Mouse (Mus musculus): ENCODE results near the gene Pip5k1b.
A peak's percentile ranks its signal among the peaks of the same experiment; 100 is the strongest.

The Pip5k1b gene

GRCm38 (mm10) chr19:24469216-24469615, 86.5 kb downstream of the Pip5k1b start:
- DNase-seq, result no peak

DNA sequence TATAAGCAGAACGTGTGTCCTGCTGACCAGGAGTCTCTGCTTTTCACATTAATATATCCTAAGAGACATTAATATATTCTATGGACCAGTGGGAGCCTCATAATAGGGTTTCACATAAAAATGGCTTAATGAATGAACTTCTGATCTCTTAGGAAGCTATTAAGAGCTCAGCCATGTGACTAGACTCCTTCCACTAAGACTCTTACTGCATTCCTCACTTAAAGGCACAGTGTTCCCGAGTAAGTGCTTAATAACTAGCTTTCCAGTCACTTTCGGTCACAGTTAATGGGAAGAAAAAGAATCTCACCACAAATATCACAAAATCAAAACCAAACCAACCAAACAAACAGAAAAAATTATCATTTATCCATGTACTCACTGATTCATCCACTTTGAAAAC, 87.1 kb downstream of the Pip5k1b start:
- no peak for DNase-seq

- DNase-seq, result no peak
Observed at GRCm38 (mm10) chr19:24463011-24463410, 92.7 kb downstream of the Pip5k1b start.

DNA sequence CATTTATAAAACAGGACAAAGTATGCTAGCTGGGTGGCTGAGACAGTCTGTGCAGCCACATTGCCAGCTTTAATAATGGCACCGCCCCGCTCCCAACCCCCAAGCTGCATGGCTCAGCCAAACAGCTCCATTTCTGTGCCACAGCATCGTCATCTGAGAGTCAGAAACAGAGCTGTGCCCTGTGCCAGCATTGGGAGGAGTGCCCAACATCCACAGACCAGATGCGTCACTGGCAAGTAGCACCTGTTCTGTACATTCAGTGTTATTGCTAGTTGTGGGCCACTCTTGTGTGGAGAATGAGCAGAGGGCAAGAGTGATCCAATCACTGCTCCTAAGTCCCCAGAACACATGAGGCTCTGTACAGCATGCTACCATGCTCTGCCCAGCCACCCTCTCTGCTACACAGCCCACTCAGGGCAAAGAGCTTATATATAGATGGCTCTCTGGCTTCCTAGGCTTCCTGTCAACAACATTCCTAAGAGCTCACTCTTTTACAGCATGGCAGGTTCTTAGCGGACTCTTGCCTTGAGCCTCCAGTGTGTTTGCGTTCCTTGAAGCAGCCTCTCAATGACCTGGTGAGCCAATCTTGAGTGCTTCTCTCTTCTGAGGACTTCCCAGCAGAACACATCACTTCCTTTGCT, 99.0 kb downstream of the Pip5k1b start:
- no peak for DNase-seq

DNA sequence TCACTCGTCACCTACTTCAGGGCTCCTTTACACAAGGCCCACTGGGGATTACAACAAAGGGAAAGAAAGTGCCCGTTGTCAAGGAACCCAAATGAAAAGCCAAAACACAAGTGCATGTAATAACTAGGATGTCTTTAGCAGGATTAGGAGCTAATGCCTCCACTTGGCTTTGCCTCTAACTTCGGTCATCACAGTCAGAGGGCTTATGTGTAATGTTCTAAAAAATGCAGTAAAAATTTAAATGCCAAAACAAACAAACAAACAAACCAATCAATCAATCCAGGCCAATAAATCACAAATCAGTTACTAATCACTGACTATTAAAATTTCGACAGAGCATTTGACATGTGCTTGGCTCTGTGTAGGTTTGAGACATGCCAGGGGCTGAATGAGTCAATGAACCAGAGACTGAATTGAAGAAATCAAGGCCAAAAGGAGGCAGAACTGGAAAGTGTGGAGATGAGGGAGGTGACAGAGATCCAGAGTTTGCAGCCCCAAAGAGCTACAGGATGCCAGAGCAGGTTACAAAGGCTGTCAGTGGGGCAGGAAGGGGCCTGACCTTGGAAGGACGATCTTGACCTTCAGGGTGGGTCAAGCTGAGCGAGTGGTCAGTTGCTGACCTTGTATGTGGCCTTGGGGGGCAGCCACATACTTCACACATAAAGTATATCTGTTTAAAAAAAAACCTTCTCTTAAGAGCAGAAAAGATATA, 100.3 kb downstream of the Pip5k1b start:
- DNase-seq, result no peak

- no peak for DNase-seq
Observed at GRCm38 (mm10) chr19:24454451-24454850, 101.2 kb downstream of the Pip5k1b start.

- no peak for DNase-seq
Observed at GRCm38 (mm10) chr19:24453379-24453778, 102.3 kb downstream of the Pip5k1b start.

GRCm38 (mm10) chr19:24452441-24452898, 103.2 kb downstream of the Pip5k1b start:
- no peak for DNase-seq

- no peak for DNase-seq
Observed at GRCm38 (mm10) chr19:24451626-24452025, 104.0 kb downstream of the Pip5k1b start.

DNA sequence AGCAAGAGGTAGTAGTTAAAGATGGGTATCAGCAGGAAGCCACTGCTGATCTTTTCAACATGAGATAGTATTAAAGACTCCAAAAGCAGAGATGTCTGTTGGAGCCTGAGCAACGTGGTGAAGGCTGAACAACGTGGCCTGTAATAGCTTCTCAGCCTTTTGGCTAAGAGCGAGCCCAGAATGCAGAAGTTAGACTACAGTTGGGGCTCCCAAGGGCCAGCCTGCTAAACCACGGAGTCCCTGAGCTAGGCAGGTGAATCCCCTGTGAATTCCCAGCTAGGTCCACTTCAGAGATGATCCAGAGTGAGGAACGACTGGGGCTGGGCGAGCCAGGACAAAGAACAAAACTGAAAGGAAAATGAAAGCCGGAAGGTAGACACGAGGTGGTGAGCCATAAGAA, 104.9 kb downstream of the Pip5k1b start:
- DNase-seq, result no peak

DNA sequence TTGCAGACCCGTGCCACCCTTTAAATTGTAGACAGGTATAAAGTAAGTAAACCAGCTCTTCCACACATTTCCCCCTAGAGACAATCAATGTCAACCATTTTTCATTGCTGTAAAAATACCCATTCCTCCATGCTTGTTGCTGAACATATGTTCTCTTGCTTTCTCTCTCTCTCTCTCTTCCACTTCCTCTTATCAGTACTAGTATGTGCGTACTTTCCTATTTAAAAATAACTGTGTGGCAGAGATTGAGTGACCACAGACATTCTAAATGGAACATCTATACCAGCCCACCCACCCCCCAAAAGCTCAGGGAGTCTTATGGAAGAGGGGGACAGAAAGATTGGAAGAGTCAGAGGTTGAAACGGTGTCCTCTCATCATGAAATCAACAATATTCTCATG, 111.3 kb downstream of the Pip5k1b start:
- no peak for DNase-seq

- DNase-seq, result no peak
Observed at GRCm38 (mm10) chr19:24439715-24440114, 116.0 kb downstream of the Pip5k1b start.

DNA sequence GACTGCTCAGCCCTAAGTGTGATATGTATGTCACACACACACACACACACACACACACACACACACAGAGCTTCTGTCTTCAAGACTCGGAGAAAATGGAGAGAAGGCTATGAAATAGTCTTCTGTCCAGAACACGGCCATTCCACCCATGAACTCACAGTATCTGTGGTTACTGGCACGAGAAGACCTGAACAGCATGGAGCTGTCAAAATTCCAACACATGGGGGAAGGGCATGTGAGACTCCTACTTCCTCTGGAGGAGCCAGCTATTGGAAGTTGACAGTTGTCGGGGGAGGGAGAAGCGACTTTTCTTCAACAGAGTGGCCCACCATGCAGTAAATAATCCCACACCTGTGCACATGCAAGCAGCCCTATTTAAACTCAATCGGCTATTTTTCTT, 121.4 kb downstream of the Pip5k1b start:
- DNase-seq, result no peak

GRCm38 (mm10) chr19:24432447-24432846, 123.2 kb downstream of the Pip5k1b start:
- DNase-seq, result no peak

GRCm38 (mm10) chr19:24431381-24431780, 124.3 kb downstream of the Pip5k1b start:
- no peak for DNase-seq

GRCm38 (mm10) chr19:24428011-24428410, 127.7 kb downstream of the Pip5k1b start:
- no peak for DNase-seq

GRCm38 (mm10) chr19:24427258-24427657, 128.4 kb downstream of the Pip5k1b start:
- no peak for DNase-seq

DNA sequence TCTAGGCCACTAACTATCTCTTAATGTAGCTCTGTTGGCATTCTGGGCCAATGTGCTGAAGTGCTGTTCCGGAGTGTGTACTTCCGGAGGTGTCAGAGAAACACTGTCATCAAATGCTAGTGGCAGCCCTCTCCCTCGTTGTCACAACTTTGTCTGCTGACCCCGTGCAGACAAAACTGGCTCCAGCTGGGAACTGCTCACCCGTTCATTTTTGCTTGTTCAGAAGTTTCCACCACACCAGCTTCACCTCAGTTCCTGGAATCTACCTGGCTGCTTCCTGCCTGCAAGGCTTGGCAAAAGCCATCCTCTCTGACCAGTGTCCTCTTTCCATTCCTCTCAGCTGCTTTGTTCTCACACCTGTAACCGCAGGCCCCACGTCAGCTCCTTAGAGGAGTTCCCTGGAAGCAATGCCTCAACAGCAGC, 128.9 kb downstream of the Pip5k1b start:
- no peak for DNase-seq

DNA sequence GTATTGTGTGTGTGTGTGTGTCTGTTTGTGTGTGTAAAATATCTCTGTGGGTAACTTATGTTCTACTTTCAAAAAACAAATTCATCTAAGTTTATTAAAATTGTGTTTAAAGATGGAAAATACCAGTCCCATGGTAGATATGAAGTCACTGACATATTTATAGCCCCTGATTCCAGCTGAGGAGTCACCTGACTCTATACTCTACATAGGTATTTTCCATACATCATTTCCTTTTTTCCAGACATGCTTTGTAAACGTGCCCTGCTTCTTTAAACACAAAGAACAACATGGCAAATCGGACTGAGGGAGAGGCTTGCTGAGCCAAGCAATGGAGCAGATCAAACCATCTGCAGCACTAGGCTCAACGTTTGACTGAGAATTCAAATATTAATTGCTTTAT, 137.6 kb downstream of the Pip5k1b start:
- DNase-seq, result no peak

DNA sequence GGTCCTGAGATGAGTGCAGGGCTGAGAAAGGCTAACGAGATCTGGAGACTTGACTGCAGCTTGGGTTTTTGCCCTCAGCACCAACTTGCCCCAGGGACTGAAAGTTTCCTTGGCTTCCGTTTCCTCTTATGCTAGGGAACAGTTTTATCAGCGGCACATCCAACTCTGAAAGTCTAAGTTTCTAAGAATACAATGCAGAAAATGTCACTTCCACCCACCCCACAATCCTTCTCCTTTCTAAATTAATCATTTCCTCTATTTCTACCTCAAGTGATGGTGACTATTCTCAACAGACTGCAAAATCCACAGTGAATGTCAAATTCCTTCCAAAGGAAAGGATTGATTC, 138.0 kb downstream of the Pip5k1b start:
- DNase-seq, result no peak

DNA sequence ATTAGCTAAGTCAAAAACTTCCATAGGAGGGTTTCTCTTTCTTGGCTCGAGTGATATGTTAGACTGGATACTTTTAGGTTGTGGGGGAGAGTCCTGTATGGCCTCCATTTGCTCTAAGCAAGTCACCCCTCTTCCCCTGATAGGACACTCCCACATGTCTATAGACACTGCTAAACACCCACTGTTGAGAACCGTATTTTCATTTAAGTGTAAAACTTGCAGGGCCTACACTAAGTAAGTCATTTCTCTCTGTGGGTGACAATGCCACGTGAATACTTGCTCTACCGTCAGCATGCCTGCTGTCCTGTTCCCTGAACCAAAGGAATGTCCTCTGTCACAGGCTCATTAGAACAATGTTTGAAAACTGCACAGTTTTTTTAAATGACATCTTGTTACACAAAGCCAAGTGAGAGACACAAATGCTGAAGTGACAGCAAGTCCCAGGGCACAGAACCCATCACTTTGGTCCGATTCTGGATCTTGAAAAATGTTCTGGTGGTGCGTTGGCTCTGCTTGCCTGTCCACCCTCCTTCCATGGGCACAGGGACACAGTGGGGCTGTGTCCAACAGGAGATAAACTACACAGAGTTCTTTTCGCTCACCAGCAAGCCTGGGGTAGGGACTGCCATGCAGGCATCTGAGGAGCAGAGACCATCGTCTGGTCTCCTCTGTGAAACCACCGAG, 138.6 kb downstream of the Pip5k1b start:
- no peak for DNase-seq

GRCm38 (mm10) chr19:24415778-24416621, 139.7 kb downstream of the Pip5k1b start:
- peak; percentile 49 for DNase-seq

Data from thymus, postnatal 25 days (tissue).